Mouse (Mus musculus): ENCODE data around the gene Lmo2. TPM values are rescaled to one million over a fixed set of nuclear protein-coding genes. Genes with fewer than 3 reads are reported as not detected.

Gene Lmo2
- 1 to 10 TPM; 7.0 to 9.1 TPM for total RNA-seq (2021)
- long read RNA-seq, experiment 1, partial matches to known transcripts = 0 of 8 reads
- long read RNA-seq, experiment 1, other reads (novel, unspliced or antisense) = 0 of 8 reads
- long read RNA-seq, experiment 2, transcript Lmo2-202 (3 exons, 1,706 nt) = major isoform, 5 of 11 reads
- long read RNA-seq, experiment 2, partial matches to known transcripts = 0 of 11 reads
- long read RNA-seq, experiment 2, other reads (novel, unspliced or antisense) = 0 of 11 reads

- intact Hi-C loops (cut with DNase I; ENCODE audit: low total_unique reads) = no loop called here
Measured at GRCm38 (mm10) chr2:103957649-103958546, at the start of gene Lmo2. Gene Lmo2, plus strand, starts transcription at chr2:103957986.

GRCm38 (mm10) chr2:103910601-103911000 lies 47.2 kb upstream of the Lmo2 start:
- no peak for DNase-seq
- intact Hi-C loops (cut with DNase I; ENCODE audit: low total_unique reads) = no loop called here

More at GRCm38 (mm10) chr2:103957649-103958546, at the start of gene Lmo2:
- DNase-seq = no peak

GRCm38 (mm10) chr2:103912481-103913251 lies 45.1 kb upstream of the Lmo2 start:
- DNase-seq = no peak
- intact Hi-C loops (cut with DNase I; ENCODE audit: low total_unique reads) = no loop called here

GRCm38 (mm10) chr2:103913252-103913650 lies 44.5 kb upstream of the Lmo2 start:
- intact Hi-C loops (cut with DNase I; ENCODE audit: low total_unique reads) = no loop called here
- DNase-seq = no peak

GRCm38 (mm10) chr2:103916069-103916468 lies 41.7 kb upstream of the Lmo2 start:
- intact Hi-C loops (cut with DNase I; ENCODE audit: low total_unique reads) = no loop called here
- no peak for DNase-seq

- intact Hi-C loops (cut with DNase I; ENCODE audit: low total_unique reads) = no loop called here
- no peak for DNase-seq
Measured at GRCm38 (mm10) chr2:103917375-103917774, 40.4 kb upstream of the Lmo2 start.

GRCm38 (mm10) chr2:103918375-103918774 lies 39.4 kb upstream of the Lmo2 start:
- intact Hi-C loops (cut with DNase I; ENCODE audit: low total_unique reads) = no loop called here
- no peak for DNase-seq

GRCm38 (mm10) chr2:103919488-103919887 lies 38.3 kb upstream of the Lmo2 start:
- intact Hi-C loops (cut with DNase I; ENCODE audit: low total_unique reads) = no loop called here

GRCm38 (mm10) chr2:103926586-103927113 lies 31.1 kb upstream of the Lmo2 start:
- intact Hi-C loops (cut with DNase I; ENCODE audit: low total_unique reads) = no loop called here
- DNase-seq = no peak

More at GRCm38 (mm10) chr2:103919488-103919887, 38.3 kb upstream of the Lmo2 start:
- no peak for DNase-seq

GRCm38 (mm10) chr2:103927610-103928145 lies 30.1 kb upstream of the Lmo2 start:
- DNase-seq = peak; percentile 67
- intact Hi-C loops (cut with DNase I; ENCODE audit: low total_unique reads) = no loop called here

- DNase-seq = peak; percentile 65
- intact Hi-C loops (cut with DNase I; ENCODE audit: low total_unique reads) = no loop called here
Measured at GRCm38 (mm10) chr2:103930306-103931019, 27.3 kb upstream of the Lmo2 start.

- DNase-seq = peak; percentile 76
- intact Hi-C loops (cut with DNase I; ENCODE audit: low total_unique reads) = no loop called here
Measured at GRCm38 (mm10) chr2:103931511-103931911, 26.3 kb upstream of the Lmo2 start.

- peak; percentile 66 for DNase-seq
- intact Hi-C loops (cut with DNase I; ENCODE audit: low total_unique reads) = no loop called here
Measured at GRCm38 (mm10) chr2:103932025-103932424, 25.8 kb upstream of the Lmo2 start.

- no peak for DNase-seq
- intact Hi-C loops (cut with DNase I; ENCODE audit: low total_unique reads) = no loop called here
Measured at GRCm38 (mm10) chr2:103932480-103932879, 25.3 kb upstream of the Lmo2 start.

- intact Hi-C loops (cut with DNase I; ENCODE audit: low total_unique reads) = no loop called here
- no peak for DNase-seq
Measured at GRCm38 (mm10) chr2:103934270-103934669, 23.5 kb upstream of the Lmo2 start.

- no peak for DNase-seq
- intact Hi-C loops (cut with DNase I; ENCODE audit: low total_unique reads) = no loop called here
Measured at GRCm38 (mm10) chr2:103934670-103935069, 23.1 kb upstream of the Lmo2 start.

- intact Hi-C loops (cut with DNase I; ENCODE audit: low total_unique reads) = no loop called here
- DNase-seq = no peak
Measured at GRCm38 (mm10) chr2:103935691-103936435, 21.9 kb upstream of the Lmo2 start.

- intact Hi-C loops (cut with DNase I; ENCODE audit: low total_unique reads) = no loop called here
- DNase-seq = no peak
Measured at GRCm38 (mm10) chr2:103936666-103937065, 21.1 kb upstream of the Lmo2 start.
